Mouse (Mus musculus) ES-E14 (cell line): Measurements from ENCODE around the gene Snai1. TPM values are rescaled to one million over a fixed set of nuclear protein-coding genes. Genes with fewer than 3 reads are reported as not detected.

Experiments
- DNase-seq: peaks from one replicate; pipeline ENCODE4 v3.0.0-alpha.2; 2013; ENCODE audit warnings: low read depth, low spot score
- H3K27ac ChIP-seq: 2 replicates; pipeline ENCODE4 v1.5.1; 2012; ENCODE audit warnings: low read depth, mild to moderate bottlenecking, low read length, moderate library complexity, mixed read lengths; ENCODE audit not compliant: poor library complexity, insufficient read depth, severe bottlenecking
- H3K36me3 ChIP-seq: 2 replicates; pipeline ENCODE4 v1.6.1; 2012; ENCODE audit warnings: mild to moderate bottlenecking, low read length, moderate library complexity, mixed read lengths; ENCODE audit not compliant: control insufficient read depth, poor library complexity, insufficient read depth, severe bottlenecking
- H3K4me1 ChIP-seq, 2 experiments: fragments of 150-350 bp in 1 of 2; sonication (generic) in 1 of 2; 2 replicates each; pipeline ENCODE4 v1.6.1; 2012; ENCODE audit warnings: low read length in 2 of 2, mild to moderate bottlenecking in 1 of 2, mixed read lengths in 1 of 2; ENCODE audit not compliant: control insufficient read depth in 2 of 2, insufficient read depth in 2 of 2, poor library complexity in 1 of 2
- H3K4me3 ChIP-seq, 2 experiments: fragments of 150-350 bp in 1 of 2; sonication (generic) in 1 of 2; 2 replicates each; pipeline ENCODE4 v1.5.1; 2012; ENCODE audit warnings: low read length in 2 of 2, low read depth in 1 of 2, mild to moderate bottlenecking in 1 of 2, mixed read lengths in 1 of 2; ENCODE audit not compliant: insufficient read depth in 1 of 2, poor library complexity in 1 of 2, severe bottlenecking in 1 of 2
- H3K9ac ChIP-seq: 2 replicates; pipeline ENCODE4 v1.6.1; 2012; ENCODE audit warnings: low read depth, mild to moderate bottlenecking, low read length, mixed read lengths; ENCODE audit not compliant: poor library complexity, insufficient read depth, severe bottlenecking
- H3K9me3 ChIP-seq: fragments of 150-350 bp; sonication (generic); 2 replicates; pipeline ENCODE4 v1.6.1; 2012; ENCODE audit warnings: low read depth, mild to moderate bottlenecking, low read length; ENCODE audit not compliant: control insufficient read depth, insufficient read depth
- CHD2 ChIP-seq: IDR thresholded peaks from 2 replicates; pipeline ENCODE4 v1.6.1; 2014; ENCODE audit warnings: mild to moderate bottlenecking, low read depth, low read length, inconsistent platforms
- HCFC1 ChIP-seq: IDR thresholded peaks from 2 replicates; pipeline ENCODE4 v1.6.1; 2012; ENCODE audit warnings: low read length, inconsistent platforms, borderline replicate concordance; ENCODE audit not compliant: insufficient read depth
- MAFK ChIP-seq: IDR thresholded peaks from 2 replicates; pipeline ENCODE4 v1.6.1; 2014; ENCODE audit warnings: mild to moderate bottlenecking, low read depth, low read length, inconsistent platforms; ENCODE audit not compliant: insufficient read depth
- ZC3H11A ChIP-seq: IDR thresholded peaks from 2 replicates; pipeline ENCODE4 v1.6.1; 2012; ENCODE audit warnings: low read depth, mild to moderate bottlenecking, inconsistent platforms, low read length, borderline replicate concordance
- ZNF384 ChIP-seq: IDR thresholded peaks from 2 replicates; pipeline ENCODE4 v1.6.1; 2012; ENCODE audit warnings: low read depth, low read length, inconsistent platforms
- in situ Hi-C, 2 experiments: fragments of 600-800 bp; cut with MboI; formaldehyde crosslinking; loops; one replicate each; pipeline ENCODE4 v1.15.1; 2025; ENCODE audit warnings: low sequenced_read_pairs in 2 of 2, inconsistent platforms in 1 of 2; ENCODE audit not compliant: unreplicated experiment in 2 of 2
- total RNA-seq: library from RNA; depleted of rRNA; stranded (reverse); fragments of 300-350 nt; gene quantifications from 2 replicates; pipeline ENCODE4 v1.2.3, GENCODE M21; 2012

Gene Snai1
- total RNA-seq, 1 experiment = 3.4 TPM

- DNase-seq = no peak
- no peak overlapping the region for H3K27ac ChIP-seq
- peaks cover 0 to 9% of the 10 kb centered on the region in 2 experiments; a peak in 2 of 4 replicates for H3K4me1 ChIP-seq
- H3K36me3 ChIP-seq = no peaks in the 10 kb centered on the region
- in situ Hi-C loops = no loop called here
- H3K4me3 ChIP-seq = no peak overlapping the region
- H3K9ac ChIP-seq = no peak overlapping the region
- TF ChIP-seq CHD2 = no peak
- TF ChIP-seq MAFK = no peak
- H3K9me3 ChIP-seq = no peaks in the 10 kb centered on the region
Observed at GRCm38 (mm10) chr2:167552927-167553402, 15.0 kb downstream of the Snai1 start.

DNA sequence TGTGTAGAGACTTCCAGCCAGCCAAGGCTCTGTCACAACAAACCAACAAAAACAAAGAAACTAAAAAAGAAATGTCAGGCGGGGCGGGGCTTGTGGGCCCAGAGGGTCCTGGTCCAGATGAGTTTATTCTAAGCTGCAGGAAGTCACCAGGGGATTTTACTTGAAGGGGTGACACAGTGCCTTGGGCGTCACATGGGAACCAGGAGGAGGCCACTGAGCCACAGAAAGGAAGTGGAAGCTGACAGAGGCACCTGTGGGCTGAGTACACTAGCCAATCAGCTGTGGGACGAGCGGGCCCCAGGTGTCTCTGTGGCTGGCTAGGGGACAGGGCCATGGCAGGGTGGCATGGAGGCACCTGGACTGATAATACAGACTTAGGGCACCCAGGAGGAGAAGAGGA, 17.8 kb downstream of the Snai1 start:
- H3K9me3 ChIP-seq = no peaks in the 10 kb centered on the region
- no peak overlapping the region for H3K4me3 ChIP-seq
- H3K36me3 ChIP-seq = no peaks in the 10 kb centered on the region
- H3K4me1 ChIP-seq = peaks cover 0 to 19% of the 10 kb centered on the region in 2 experiments; a peak in 3 of 4 replicates
- in situ Hi-C loops = no loop called here
- H3K27ac ChIP-seq = no peak overlapping the region
- no peak overlapping the region for H3K9ac ChIP-seq
- TF ChIP-seq ZC3H11A (no peak), HCFC1 (no peak), MAFK (no peak), ZNF384 (no peak), CHD2 (no peak)
- DNase-seq = no peak

- Histone ChIP-seq H3K4me3 (peak overlapping the region; percentile 24 to 41; a peak in 3 of 4 replicates), H3K9ac (peak overlapping the region; percentile 41), H3K36me3 (no peaks in the 10 kb centered on the region), H3K4me1 (peaks cover 0 to 18% of the 10 kb centered on the region in 2 experiments; a peak in 3 of 4 replicates), H3K27ac (no peak overlapping the region), H3K9me3 (no peaks in the 10 kb centered on the region)
- in situ Hi-C loops = no loop called here
- DNase-seq = no peak
- no peak for TF ChIP-seq ZNF384
- TF ChIP-seq ZC3H11A = no peak
- TF ChIP-seq MAFK = no peak
- no peak for TF ChIP-seq CHD2
- no peak for TF ChIP-seq HCFC1
Observed at GRCm38 (mm10) chr2:167559413-167559812, 21.4 kb downstream of the Snai1 start.

GRCm38 (mm10) chr2:167562101-167562500, 24.1 kb downstream of the Snai1 start:
- no peak for DNase-seq
- TF ChIP-seq HCFC1 = no peak
- TF ChIP-seq ZNF384 = no peak
- TF ChIP-seq MAFK = no peak
- no peak for TF ChIP-seq CHD2
- TF ChIP-seq ZC3H11A = no peak
- H3K36me3 ChIP-seq = no peaks in the 10 kb centered on the region
- H3K9me3 ChIP-seq = no peaks in the 10 kb centered on the region
- H3K9ac ChIP-seq = no peak overlapping the region
- peaks cover 0 to 18% of the 10 kb centered on the region in 2 experiments; a peak in 3 of 4 replicates for H3K4me1 ChIP-seq
- no peak overlapping the region for H3K27ac ChIP-seq
- in situ Hi-C loops = no loop called here
- no peak overlapping the region for H3K4me3 ChIP-seq

- TF ChIP-seq ZC3H11A (no peak), CHD2 (no peak), MAFK (no peak), ZNF384 (no peak), HCFC1 (no peak)
- Histone ChIP-seq H3K9ac (no peak overlapping the region), H3K4me1 (peaks cover 0 to 18% of the 10 kb centered on the region in 2 experiments; a peak in 3 of 4 replicates), H3K9me3 (no peaks in the 10 kb centered on the region), H3K27ac (no peak overlapping the region), H3K36me3 (no peaks in the 10 kb centered on the region), H3K4me3 (no peak overlapping the region)
- no peak for DNase-seq
- in situ Hi-C loops = no loop called here
Observed at GRCm38 (mm10) chr2:167563035-167563434, 25.0 kb downstream of the Snai1 start.
